Comparison of ENCODE assay signal across 8 mouse cellular contexts in genomic region chr4:133002896-133003295, GRCm38 (mm10). TPM values are rescaled to one million over a fixed set of nuclear protein-coding genes. Genes with fewer than 3 reads are reported as not detected.
DNase-seq lines count a peak whose midpoint lies in the region; ATAC-seq lines count a peak whose summit lies in the region.

No protein-coding gene starts in this region.

- no peak overlapping the region for H3K4me3 ChIP-seq in hindbrain, embryonic 13.5 days
- no peak overlapping the region for H3K4me3 ChIP-seq in neural tube, embryonic 15.5 days (replicated peaks)

- H3K4me1 ChIP-seq in hindbrain, embryonic 13.5 days (replicated peaks): peaks cover 20% of the 10 kb centered on the region
- H3K4me1 ChIP-seq in neural tube, embryonic 15.5 days: peaks cover 14% of the 10 kb centered on the region

- DNase-seq in adrenal gland, postnatal 14 days: peak; percentile 70
- DNase-seq in adrenal gland, adult 2 months: no peak
- DNase-seq in right cerebral cortex, postnatal 4 days: peak; percentile 62
- DNase-seq in right cerebral cortex, adult 18-20 months: no peak
- DNase-seq in c-Kit-positive CD71-positive TER-119-positive erythroid progenitor cells, embryonic 14.5 days (ENCODE audit: low spot score): no peak
- DNase-seq in spleen, postnatal 4 days (ENCODE audit: low spot score in 2 of 2): no peak

- H3K27me3 ChIP-seq in hindbrain, embryonic 13.5 days: peaks cover under 1% of the 10 kb centered on the region; the same call in 1 of the 2 replicates
- H3K27me3 ChIP-seq in neural tube, embryonic 15.5 days (replicated peaks): no peaks in the 10 kb centered on the region; the same call in 1 of the 2 replicates

- peak overlapping the region; percentile 78 for H3K27ac ChIP-seq in hindbrain, embryonic 13.5 days
- peak overlapping the region; percentile 33; the same call in 1 of the 2 replicates for H3K27ac ChIP-seq in neural tube, embryonic 15.5 days (replicated peaks)

- H3K9me3 ChIP-seq in hindbrain, embryonic 13.5 days: no peaks in the 10 kb centered on the region
- no peaks in the 10 kb centered on the region for H3K9me3 ChIP-seq in neural tube, embryonic 15.5 days (replicated peaks)

- no peak overlapping the region; the same call in 1 of the 2 replicates for H3K9ac ChIP-seq in hindbrain, embryonic 13.5 days
- H3K9ac ChIP-seq in neural tube, embryonic 15.5 days (replicated peaks): no peak overlapping the region

- ATAC-seq in hindbrain, embryonic 13.5 days (ENCODE audit: low FRiP score): no peak
- ATAC-seq in neural tube, embryonic 15.5 days (ENCODE audit: low FRiP score): no peak

- no peak overlapping the region for H3K4me2 ChIP-seq in hindbrain, embryonic 13.5 days
- no peak overlapping the region for H3K4me2 ChIP-seq in neural tube, embryonic 15.5 days

- WGBS in hindbrain, embryonic 13.5 days: 21% methylated on average over 10 of the region's 10 CpGs
- WGBS in neural tube, embryonic 15.5 days: 22% methylated on average over 10 of the region's 10 CpGs

- no peaks in the 10 kb centered on the region for H3K36me3 ChIP-seq in hindbrain, embryonic 13.5 days
- H3K36me3 ChIP-seq in neural tube, embryonic 15.5 days: no peaks in the 10 kb centered on the region

RNA-seq across cellular contexts. Expression of gene Ahdc1, which starts 8.2 kb away (rescaled TPM):
- total RNA-seq in adrenal gland, postnatal 14 days (2021): 65.0 and 71.9 TPM in 2 replicates
- 10 to 100 TPM; 64.3 to 88.3 TPM for total RNA-seq in adrenal gland, adult 2 months (2021)
- 78.1 and 88.7 TPM in 2 replicates for polyA plus RNA-seq in adrenal gland, adult 2 months (2012; rRNA removed)
- 11.0 and 12.5 TPM in 2 replicates for polyA plus RNA-seq in hindbrain, embryonic 13.5 days (2015; fragmentation: Nextera tagmentation; extraction: Ambion mirVana)
- polyA plus RNA-seq in neural tube, embryonic 15.5 days (2015; fragmentation: Nextera tagmentation; extraction: Ambion mirVana): 11.0 TPM in 2 replicates

RNA-seq across cellular contexts. Expression of gene Fgr, which starts 29.0 kb away (rescaled TPM):
- 0.78 and 1.8 TPM in 2 replicates for total RNA-seq in adrenal gland, postnatal 14 days (2021)
- total RNA-seq in adrenal gland, adult 2 months (2021): under 1 TPM; 0.29 to 0.93 TPM
- 0.29 and 0.56 TPM in 2 replicates for polyA plus RNA-seq in adrenal gland, adult 2 months (2012; rRNA removed)
- 0.13 TPM in 1 of 2 replicates, not detected in the other for polyA plus RNA-seq in hindbrain, embryonic 13.5 days (2015; fragmentation: Nextera tagmentation; extraction: Ambion mirVana)
- 0.23 and 0.91 TPM in 2 replicates for polyA plus RNA-seq in neural tube, embryonic 15.5 days (2015; fragmentation: Nextera tagmentation; extraction: Ambion mirVana)

Comparison
In these comparisons a context has a peak if more than half of its experiments do, and no peak if none do; other contexts are left out.
1. DNase-seq: peak in adrenal gland, postnatal 14 days (single experiment) and right cerebral cortex, postnatal 4 days (single experiment); none in adrenal gland, adult 2 months (single experiment), right cerebral cortex, adult 18-20 months (single experiment), c-Kit-positive CD71-positive TER-119-positive erythroid progenitor cells, embryonic 14.5 days (single experiment) and spleen, postnatal 4 days (0 of 2).